Mouse (Mus musculus): ENCODE measurements around the gene Gm45140.
"Not testable (repeated sequence)": the region's sequence is repeated elsewhere in the genome, so short reads cannot be mapped to it uniquely, and the experiment has no call there.

Gm45140 gene

DNA sequence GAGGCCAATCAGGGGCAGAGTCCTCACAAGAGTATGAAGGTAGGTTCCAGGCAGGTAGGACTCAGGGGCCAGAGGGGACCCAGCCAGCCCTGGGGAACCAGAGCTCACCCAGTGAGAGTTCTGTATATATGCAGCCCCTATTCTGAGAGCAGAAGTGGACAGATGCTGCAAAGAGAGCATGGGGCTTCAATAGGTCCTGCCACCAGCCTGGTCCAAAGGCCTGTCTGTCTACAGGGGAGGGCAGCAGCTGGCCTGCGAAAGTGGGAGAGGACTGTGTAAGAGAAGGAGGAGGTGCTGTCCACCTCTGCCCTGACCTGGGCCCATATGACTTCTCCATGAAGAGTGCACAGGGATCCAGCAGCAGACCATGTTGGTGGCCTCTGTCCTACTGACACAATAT, 58.9 kb downstream of the Gm45140 start:
- no peak for DNase-seq (ENCODE audit: low spot score in 2 of 2)

- DNase-seq (ENCODE audit: low spot score in 2 of 2): no peak
Observed at GRCm38 (mm10) chr6:87775588-87776245, 59.9 kb downstream of the Gm45140 start.

DNA sequence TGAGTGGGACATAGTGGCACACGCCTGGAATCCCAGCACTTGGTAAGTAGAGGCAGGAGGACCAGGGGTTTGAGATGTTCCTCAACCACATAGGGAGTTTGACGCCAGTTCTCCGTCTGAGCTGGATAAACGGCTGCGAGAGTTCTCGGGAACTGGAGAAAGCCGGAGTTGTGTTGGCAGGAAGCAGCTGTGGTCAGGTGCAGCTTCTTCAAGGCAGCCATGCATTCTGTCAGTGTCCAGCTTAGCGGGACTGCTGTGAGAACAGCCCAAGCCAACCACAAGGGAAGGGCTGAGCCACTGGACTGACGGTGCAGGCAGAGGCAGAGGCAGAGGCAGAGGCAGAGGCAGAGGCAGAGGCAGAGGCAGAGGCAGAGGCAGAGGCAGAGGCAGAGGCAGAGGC, 60.7 kb downstream of the Gm45140 start:
- DNase-seq (ENCODE audit: low spot score in 2 of 2): no peak

- no peak for DNase-seq (ENCODE audit: low spot score in 2 of 2)
Observed at GRCm38 (mm10) chr6:87774466-87774865, 61.1 kb downstream of the Gm45140 start.

DNA sequence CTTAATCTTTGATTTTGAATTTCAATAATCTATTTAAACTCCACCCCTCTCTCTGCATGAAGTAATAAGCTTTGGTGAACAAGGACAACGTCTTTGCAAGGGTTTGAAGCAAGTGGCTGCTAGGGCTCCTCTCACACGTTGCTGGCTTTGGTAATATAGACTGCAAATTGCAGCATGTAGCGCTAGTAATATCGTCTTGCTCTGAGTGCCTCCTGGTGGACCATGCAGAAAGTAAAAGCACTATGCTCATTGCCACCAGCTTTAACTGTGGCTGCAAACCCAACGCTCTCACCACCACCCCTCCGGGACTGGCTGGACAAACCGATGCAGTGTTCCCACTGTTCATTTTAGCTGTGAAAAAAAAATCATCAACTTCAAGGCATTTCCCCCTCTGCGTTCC, 65.0 kb downstream of the Gm45140 start:
- DNase-seq (ENCODE audit: low spot score in 2 of 2): no peak

DNA sequence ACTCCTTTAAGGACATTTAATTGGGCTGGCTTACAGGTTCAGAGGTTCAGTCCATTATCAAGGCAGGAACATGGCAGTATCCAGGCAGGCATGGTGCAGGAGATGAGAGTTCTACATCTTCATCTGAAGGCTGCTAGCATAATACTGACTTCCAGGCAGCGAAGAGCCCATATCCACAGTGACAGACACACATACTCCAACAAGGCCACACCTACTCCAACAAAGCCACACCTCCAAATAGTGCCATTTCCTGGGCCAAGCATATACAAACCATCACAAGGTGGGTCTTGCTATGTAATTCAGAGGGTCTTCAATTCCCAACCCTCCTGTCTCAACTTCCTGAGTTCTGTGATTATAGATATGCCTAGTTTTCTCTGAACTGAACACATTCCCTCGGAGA, 71.3 kb downstream of the Gm45140 start:
- DNase-seq (ENCODE audit: low spot score in 2 of 2): not testable (repeated sequence)

- DNase-seq (ENCODE audit: low spot score in 2 of 2): no peak
Observed at GRCm38 (mm10) chr6:87763376-87764280, 72.0 kb downstream of the Gm45140 start.

DNA sequence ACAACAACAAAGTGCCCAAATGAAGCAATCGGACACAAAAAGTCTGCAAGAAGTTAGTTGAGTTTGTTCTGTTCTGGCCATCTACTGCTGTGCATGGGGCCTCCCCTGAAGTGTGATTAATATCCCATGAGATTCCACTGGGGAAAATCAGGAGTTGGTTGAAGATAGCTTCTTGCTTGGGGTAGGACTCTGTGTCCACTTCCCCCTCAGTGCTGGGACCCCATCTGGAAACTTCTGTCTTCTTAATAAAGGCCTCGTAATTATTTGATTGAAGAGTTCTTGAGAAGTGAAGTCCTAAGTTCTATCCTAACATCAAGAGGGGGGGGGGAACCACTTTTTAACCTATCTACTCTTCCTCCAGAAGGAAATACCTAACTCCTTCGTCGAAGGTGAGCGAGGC, 73.4 kb downstream of the Gm45140 start:
- DNase-seq (ENCODE audit: low spot score in 2 of 2): no peak

DNA sequence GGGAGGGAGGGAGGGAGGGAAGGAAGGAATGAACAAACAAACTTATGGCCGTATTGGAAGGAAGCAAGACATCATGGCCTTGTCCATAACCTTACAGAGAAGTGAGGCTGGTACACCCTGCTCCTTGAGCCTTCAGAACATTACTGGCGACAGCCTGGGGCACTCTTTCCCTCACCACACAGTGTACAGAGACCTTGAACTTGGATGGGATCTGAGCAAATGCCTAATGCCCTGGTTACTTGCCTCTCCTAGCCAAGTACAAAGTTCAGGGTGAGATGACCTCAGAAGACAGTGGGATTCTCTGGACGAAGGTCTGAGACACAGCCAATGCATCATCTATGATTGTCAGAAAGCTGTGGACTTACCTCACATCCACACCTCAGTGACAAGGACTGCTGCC, 75.7 kb downstream of the Gm45140 start:
- DNase-seq (ENCODE audit: low spot score in 2 of 2): no peak

DNA sequence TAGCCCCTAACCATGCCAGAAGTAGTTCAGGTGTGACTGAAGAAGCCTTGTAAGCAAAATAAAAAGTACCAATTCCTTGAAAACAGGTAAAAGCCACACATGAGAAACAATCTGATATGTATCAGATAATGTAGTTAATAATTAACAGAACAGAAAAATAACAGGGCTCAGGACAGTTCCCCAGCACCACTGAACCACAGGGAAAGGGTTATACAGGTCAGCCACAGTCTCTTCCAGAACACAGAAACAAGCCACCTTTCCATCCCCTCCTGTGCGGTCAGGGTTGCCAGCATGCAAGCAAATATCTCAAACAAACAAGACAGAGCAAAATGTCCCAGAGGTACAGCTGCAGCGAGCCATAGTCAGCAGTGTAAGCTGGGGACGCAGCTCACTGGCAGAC, 76.2 kb downstream of the Gm45140 start:
- DNase-seq (ENCODE audit: low spot score in 2 of 2): no peak

DNA sequence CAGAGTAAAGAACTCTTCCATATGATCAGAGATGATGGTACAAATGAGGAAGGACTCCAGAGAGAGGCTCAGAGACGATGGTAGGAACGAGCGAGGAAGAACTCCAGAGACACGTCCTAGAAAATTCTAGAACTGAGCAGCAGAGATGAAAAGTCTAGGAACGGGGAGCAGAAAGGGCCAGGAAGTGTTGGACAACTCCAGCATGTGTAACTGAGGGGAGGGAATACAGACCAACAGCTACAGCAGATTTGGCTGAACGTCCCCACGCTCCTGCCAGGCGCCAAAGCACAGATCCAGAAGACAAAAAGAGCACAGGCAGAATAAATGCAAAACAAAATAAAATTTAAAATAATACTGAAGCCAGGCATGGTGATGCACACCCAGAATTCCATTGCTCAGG, 78.7 kb downstream of the Gm45140 start:
- DNase-seq (ENCODE audit: low spot score in 2 of 2): no peak

GRCm38 (mm10) chr6:87755196-87755595, 80.4 kb downstream of the Gm45140 start:
- no peak for DNase-seq (ENCODE audit: low spot score in 2 of 2)

DNA sequence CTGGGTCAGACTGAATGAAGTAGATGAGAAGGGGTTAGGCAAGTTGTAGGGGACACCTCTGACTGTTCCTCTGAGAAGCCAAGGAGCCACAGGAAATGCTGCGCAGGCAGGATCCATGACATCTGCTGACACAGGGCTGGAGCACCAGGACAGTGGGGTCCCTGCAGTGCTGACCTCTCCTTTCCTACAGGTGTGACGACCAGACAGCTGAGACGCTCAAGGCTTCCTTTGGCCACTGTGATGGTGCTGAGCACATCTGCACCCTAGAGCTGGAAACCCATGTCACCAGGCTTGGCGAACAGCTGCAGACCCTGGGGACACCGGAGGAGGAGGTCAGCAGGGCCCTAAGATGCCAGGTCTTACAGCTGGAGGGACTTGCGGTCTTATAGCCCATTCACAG, 84.0 kb downstream of the Gm45140 start:
- DNase-seq (ENCODE audit: low spot score in 2 of 2): no peak

- no peak for DNase-seq (ENCODE audit: low spot score in 2 of 2)
Observed at GRCm38 (mm10) chr6:87750184-87750910, 85.2 kb downstream of the Gm45140 start.

DNA sequence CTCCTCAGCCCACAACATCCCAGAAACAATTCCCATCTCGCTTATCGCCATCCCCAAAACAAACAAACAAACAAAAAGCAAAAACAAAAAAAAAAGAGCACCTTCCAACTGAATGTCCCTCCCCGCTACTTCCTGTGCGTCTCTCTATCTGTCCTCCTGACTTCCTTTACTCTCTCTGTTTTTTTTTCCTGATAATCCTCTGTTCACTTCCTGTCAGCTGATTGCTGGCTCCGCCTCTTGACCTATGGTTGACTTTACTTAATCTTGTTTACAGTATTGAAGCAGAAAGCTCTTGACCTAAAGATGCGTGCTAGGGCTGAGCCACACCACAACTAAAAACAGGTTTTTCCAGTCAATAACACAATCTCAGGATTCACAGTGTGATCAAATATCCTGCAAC, 87.1 kb downstream of the Gm45140 start:
- DNase-seq (ENCODE audit: low spot score in 2 of 2): no peak

- DNase-seq (ENCODE audit: low spot score in 2 of 2): no peak
Observed at GRCm38 (mm10) chr6:87748078-87748477, 87.5 kb downstream of the Gm45140 start.

DNA sequence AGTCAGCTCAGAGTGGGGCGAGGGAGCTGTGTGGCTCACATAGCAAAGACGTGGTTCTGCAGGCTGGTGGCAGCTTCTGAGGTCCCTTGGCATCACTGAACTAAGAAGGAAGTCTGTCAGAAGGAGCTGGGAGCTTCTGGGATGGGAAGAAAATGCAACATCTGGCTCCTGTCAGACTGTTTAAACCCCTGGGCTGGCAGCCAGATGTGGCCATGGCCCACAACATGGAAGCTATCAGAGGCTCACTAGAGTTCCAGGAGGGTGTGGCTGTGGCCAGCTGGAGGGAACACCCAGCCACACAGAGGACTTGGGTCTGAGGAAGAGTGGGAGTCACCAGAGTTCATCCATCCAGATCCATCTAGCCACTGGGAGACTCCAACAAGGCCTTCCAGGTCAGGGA, 88.7 kb downstream of the Gm45140 start:
- DNase-seq (ENCODE audit: low spot score in 2 of 2): no peak

GRCm38 (mm10) chr6:87746059-87746458, 89.5 kb downstream of the Gm45140 start:
- no peak for DNase-seq (ENCODE audit: low spot score in 2 of 2)

GRCm38 (mm10) chr6:87745301-87745700, 90.3 kb downstream of the Gm45140 start:
- DNase-seq (ENCODE audit: low spot score in 2 of 2): no peak

- DNase-seq (ENCODE audit: low spot score in 2 of 2): no peak
Observed at GRCm38 (mm10) chr6:87744632-87745031, 91.0 kb downstream of the Gm45140 start.

GRCm38 (mm10) chr6:87743281-87743680, 92.3 kb downstream of the Gm45140 start:
- DNase-seq (ENCODE audit: low spot score in 2 of 2): no peak

DNA sequence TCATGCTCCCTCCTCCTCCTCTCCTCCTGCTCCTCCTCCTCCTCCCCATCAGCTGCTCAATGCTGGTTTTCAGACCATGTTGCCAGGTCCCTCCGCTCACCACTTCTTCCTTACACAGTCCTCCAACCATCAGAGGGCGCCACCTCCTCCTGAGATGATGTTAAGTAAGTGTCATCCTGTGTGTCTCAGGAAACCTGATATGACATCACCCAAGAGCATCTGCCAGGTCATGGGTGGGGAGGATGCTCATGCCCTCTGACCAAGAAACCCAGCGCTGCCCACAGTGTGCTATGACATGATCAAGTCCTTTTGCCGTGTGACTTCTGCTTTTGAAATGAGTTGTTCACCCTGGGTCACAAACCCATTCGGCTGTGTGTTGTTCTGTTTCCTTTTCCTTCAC, 92.8 kb downstream of the Gm45140 start:
- no peak for DNase-seq (ENCODE audit: low spot score in 2 of 2)

DNA sequence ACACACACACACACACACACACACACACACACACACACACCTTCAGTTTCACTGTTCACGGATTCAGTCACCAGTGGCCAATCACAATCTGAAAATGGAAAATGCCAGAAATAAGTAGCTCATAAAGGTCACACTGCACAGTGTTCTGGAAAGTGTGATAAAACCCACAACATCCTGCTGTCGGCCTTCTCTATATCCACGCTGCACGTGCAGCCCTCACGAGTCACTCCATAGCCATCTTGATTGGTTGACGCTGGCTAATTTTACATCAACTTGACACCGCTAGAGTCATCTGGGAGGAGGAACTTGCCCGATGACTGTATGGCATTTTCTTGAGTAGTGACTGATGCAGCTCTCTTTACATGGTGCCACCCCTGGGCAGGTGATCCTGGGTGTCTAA, 93.6 kb downstream of the Gm45140 start:
- no peak for DNase-seq (ENCODE audit: low spot score in 2 of 2)
